Comparison of ENCODE assay signal across 8 mouse cellular contexts in the genomic region with DNA sequence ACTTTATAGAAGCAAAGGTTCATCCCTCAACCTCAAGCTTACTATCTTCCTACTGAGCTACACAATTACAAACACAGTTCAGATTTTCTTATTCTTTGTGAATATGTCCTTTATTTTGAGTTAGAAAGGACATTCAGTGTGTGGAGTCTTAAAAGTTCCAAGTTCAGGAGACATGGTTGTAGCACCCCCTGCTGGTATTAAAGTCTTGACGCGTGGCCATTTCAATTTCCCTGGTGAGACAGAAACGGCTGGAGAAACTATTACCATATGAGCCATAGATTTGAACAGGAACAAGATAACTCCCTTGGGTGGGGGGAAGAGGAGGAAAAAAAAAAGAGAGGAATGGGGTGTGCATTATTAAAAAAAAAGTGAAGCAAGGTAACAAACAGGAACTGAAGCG.
A peak's percentile ranks its signal among the peaks of the same experiment; 100 is the strongest.
DNase-seq lines count a peak whose midpoint lies in the region; ATAC-seq and TF ChIP-seq lines count a peak whose summit lies in the region.

No protein-coding gene starts in this region.

- no peaks in the 10 kb centered on the region for H3K9me3 ChIP-seq in embryonic facial prominence, embryonic 11.5 days (replicated peaks; ENCODE audit: control insufficient read depth, low read length)
- H3K9me3 ChIP-seq in liver, embryonic 14.5 days (ENCODE audit: control insufficient read depth, low read length) = no peaks in the 10 kb centered on the region

- no peak for ATAC-seq in embryonic facial prominence, embryonic 11.5 days (replicated peaks; ENCODE audit: insufficient number of reproducible peaks, low FRiP score, low TSS enrichment, low read depth)
- ATAC-seq in liver, embryonic 14.5 days (ENCODE audit: insufficient read depth) = no peak

- no peak overlapping the region for H3K27ac ChIP-seq in cerebellum, adult 2 months (ENCODE audit: insufficient read depth, low read length)
- H3K27ac ChIP-seq in embryonic facial prominence, embryonic 11.5 days (replicated peaks; ENCODE audit: low read depth, low read length) = no peak overlapping the region
- no peak overlapping the region for H3K27ac ChIP-seq in liver, embryonic 14.5 days

- H3K27me3 ChIP-seq in cerebellum, adult 2 months (ENCODE audit: control insufficient read depth, insufficient read depth, low read length) = no peaks in the 10 kb centered on the region
- H3K27me3 ChIP-seq in embryonic facial prominence, embryonic 11.5 days (ENCODE audit: control insufficient read depth, insufficient read depth, low read length) = no peaks in the 10 kb centered on the region
- no peaks in the 10 kb centered on the region for H3K27me3 ChIP-seq in liver, embryonic 14.5 days (ENCODE audit: control insufficient read depth, insufficient read depth, low read length)

- no peak for TF ChIP-seq CTCF in cerebellum, adult 2 months (IDR thresholded peaks at IDR 0.05; ENCODE audit: borderline replicate concordance, insufficient read depth, low read depth, low read length)
- peak; percentile 28; the same call in 1 of the 2 replicates for TF ChIP-seq CTCF in liver, embryonic 14.5 days (IDR thresholded peaks at IDR 0.05; ENCODE audit: low read depth)

- no peak overlapping the region for H3K9ac ChIP-seq in embryonic facial prominence, embryonic 11.5 days (replicated peaks; ENCODE audit: low read length)
- no peak overlapping the region for H3K9ac ChIP-seq in liver, embryonic 14.5 days (replicated peaks)

- DNase-seq in cerebellum, adult 8-10 months = peak; percentile 3
- no peak for DNase-seq in cerebellum, adult 2 months
- DNase-seq in ovary, postnatal 10 days (ENCODE audit: low spot score) = peak; percentile 9
- no peak for DNase-seq in ovary, adult 18-20 months (ENCODE audit: low spot score)
- peak; percentile 81 for DNase-seq in embryonic facial prominence, embryonic 11.5 days (ENCODE audit: low spot score)
- peak; percentile 66 for DNase-seq in kidney, postnatal 10 days
- no peak for DNase-seq in liver, embryonic 14.5 days (ENCODE audit: low read depth in 3 of 3, low spot score in 3 of 3)
- DNase-seq in right cerebral cortex, postnatal 14 days = peak; percentile 25

- no peaks in the 10 kb centered on the region for H3K4me1 ChIP-seq in cerebellum, adult 2 months (ENCODE audit: control insufficient read depth, insufficient read depth, low read length)
- H3K4me1 ChIP-seq in embryonic facial prominence, embryonic 11.5 days (ENCODE audit: control insufficient read depth, insufficient read depth, low read length) = no peaks in the 10 kb centered on the region
- no peaks in the 10 kb centered on the region for H3K4me1 ChIP-seq in liver, embryonic 14.5 days (replicated peaks; ENCODE audit: control insufficient read depth in 2 of 2, insufficient read depth in 2 of 2, low read length in 1 of 2)

- 42% methylated on average over 4 of the region's 4 CpGs for WGBS in cerebellum, adult 2 months
- WGBS in embryonic facial prominence, embryonic 11.5 days = 27% methylated on average over 4 of the region's 4 CpGs
- whole genome bisulfite sequencing in liver, embryonic 14.5 days (ENCODE audit: insufficient replicate concordance) = 32% methylated on average over 4 of the region's 4 CpGs

- no peak for TF ChIP-seq POLR2A in cerebellum, adult 2 months (IDR thresholded peaks at IDR 0.05; ENCODE audit: borderline replicate concordance, insufficient read depth, low read length)

- no peak for TF ChIP-seq EP300 in liver, embryonic 14.5 days (IDR thresholded peaks at IDR 0.05; ENCODE audit: low read depth)

- H3K4me2 ChIP-seq in embryonic facial prominence, embryonic 11.5 days (ENCODE audit: low read depth, low read length) = no peak overlapping the region
- no peak overlapping the region for H3K4me2 ChIP-seq in liver, embryonic 14.5 days (ENCODE audit: low read depth)

- H3K4me3 ChIP-seq in cerebellum, adult 2 months (replicated peaks; ENCODE audit: insufficient read depth, low read depth, low read length) = no peak overlapping the region
- H3K4me3 ChIP-seq in embryonic facial prominence, embryonic 11.5 days (ENCODE audit: low read depth, low read length) = no peak overlapping the region
- H3K4me3 ChIP-seq in liver, embryonic 14.5 days (ENCODE audit: insufficient read depth in 1 of 2, low read depth in 2 of 2, low read length in 2 of 2) = no peak overlapping the region

- H3K36me3 ChIP-seq in embryonic facial prominence, embryonic 11.5 days (replicated peaks; ENCODE audit: control insufficient read depth, insufficient read depth, low read depth, low read length) = no peaks in the 10 kb centered on the region
- no peaks in the 10 kb centered on the region for H3K36me3 ChIP-seq in liver, embryonic 14.5 days (replicated peaks; ENCODE audit: control insufficient read depth, insufficient read depth, low read depth)

Comparison
In these comparisons a context has a peak if more than half of its experiments do, and no peak if none do; other contexts are left out.
1. DNase-seq: peak in cerebellum, adult 8-10 months (single experiment), ovary, postnatal 10 days (single experiment), embryonic facial prominence, embryonic 11.5 days (single experiment), kidney, postnatal 10 days (single experiment) and right cerebral cortex, postnatal 14 days (single experiment); none in cerebellum, adult 2 months (0 of 2), ovary, adult 18-20 months (single experiment) and liver, embryonic 14.5 days (0 of 3).